Mouse (Mus musculus) heart, embryonic 11.5 days (tissue): ENCODE measurements around the gene Fnbp4. TPM values are rescaled to one million over a fixed set of nuclear protein-coding genes. Genes with fewer than 3 reads are reported as not detected.
A peak's percentile ranks its signal among the peaks of the same experiment; 100 is the strongest.

Experiments used
- ATAC-seq: fragments of 200-750 bp; cut with Nextera tagmentation; replicated peaks from 2 replicates; pipeline ENCODE4 v1.8.0; 2017; ENCODE audit warnings: moderate library complexity; ENCODE audit not compliant: insufficient number of reproducible peaks, low FRiP score, low TSS enrichment
- H3K27ac ChIP-seq: fragments of 300-500 bp; sonication (generic); 2 replicates; pipeline ENCODE4 v1.5.1; 2014; ENCODE audit warnings: mild to moderate bottlenecking, low read depth, low read length
- H3K27me3 ChIP-seq: fragments of 300-500 bp; sonication (generic); 2 replicates; pipeline ENCODE4 v1.6.1; 2014; ENCODE audit warnings: mild to moderate bottlenecking, low read length, mixed read lengths; ENCODE audit not compliant: control insufficient read depth, insufficient read depth
- H3K36me3 ChIP-seq: fragments of 300-500 bp; sonication (generic); 2 replicates; pipeline ENCODE4 v1.6.1; 2014; ENCODE audit warnings: mild to moderate bottlenecking, low read length, moderate library complexity, mixed read lengths; ENCODE audit not compliant: control insufficient read depth, insufficient read depth
- H3K4me1 ChIP-seq: fragments of 300-500 bp; sonication (generic); 2 replicates; pipeline ENCODE4 v1.6.1; 2014; ENCODE audit warnings: low read length; ENCODE audit not compliant: control insufficient read depth, insufficient read depth
- H3K4me2 ChIP-seq: fragments of 300-500 bp; sonication (generic); 2 replicates; pipeline ENCODE4 v1.6.1; 2014; ENCODE audit warnings: mild to moderate bottlenecking, moderate library complexity
- H3K4me3 ChIP-seq: fragments of 300-500 bp; sonication (generic); 2 replicates; pipeline ENCODE4 v1.5.1; 2014; ENCODE audit warnings: low read depth, low read length
- H3K9ac ChIP-seq: fragments of 300-500 bp; sonication (generic); 2 replicates; pipeline ENCODE4 v1.6.1; 2014; ENCODE audit warnings: mild to moderate bottlenecking, low read depth, low read length, moderate library complexity
- H3K9me3 ChIP-seq: fragments of 300-500 bp; sonication (generic); replicated peaks from 2 replicates; pipeline ENCODE4 v1.6.1; 2016; ENCODE audit warnings: low read length; ENCODE audit not compliant: control insufficient read depth
- WGBS: fragments of 180-500 bp; shearing (Covaris S2); extraction: QIAGEN DNeasy Blood & Tissue Kit; methylation state at CpG from one replicate; pipeline ENCODE4 v1.1.7; 2014; ENCODE audit not compliant: insufficient replicate concordance; 5-methylcytosine and 5-hydroxymethylcytosine counted together
- polyA plus RNA-seq: library from polyadenylated mRNA; unstranded; fragments of >200 nt; fragmentation: Nextera tagmentation; extraction: Ambion mirVana; gene quantifications from 2 replicates; pipeline ENCODE4 v1.2.1, GENCODE M21; 2014

Fnbp4 gene
- polyA plus RNA-seq, 1 experiment from 2014 or later, result 62.3 TPM

- Histone ChIP-seq H3K27ac (no peak overlapping the region), H3K4me2 (no peak overlapping the region), H3K4me1 (no peaks in the 10 kb centered on the region), H3K9ac (no peak overlapping the region), H3K4me3 (no peak overlapping the region), H3K9me3 (no peaks in the 10 kb centered on the region), H3K27me3 (no peaks in the 10 kb centered on the region), H3K36me3 (peaks cover 24% of the 10 kb centered on the region)
- WGBS, result 87% methylated on average over 3 of the region's 3 CpGs
- ATAC-seq, result no peak
These were observed 5.8 kb upstream of the Fnbp4 start for GRCm38 (mm10) chr2:90739327-90739726.

- no peak overlapping the region for H3K9ac ChIP-seq
- no peak overlapping the region for H3K4me3 ChIP-seq
- no peak for ATAC-seq
- H3K4me2 ChIP-seq, result no peak overlapping the region
- H3K9me3 ChIP-seq, result no peaks in the 10 kb centered on the region
- peaks cover 21% of the 10 kb centered on the region for H3K36me3 ChIP-seq
- no peaks in the 10 kb centered on the region for H3K4me1 ChIP-seq
- no peak overlapping the region for H3K27ac ChIP-seq
- 87% methylated on average over 5 of the region's 5 CpGs for WGBS
- H3K27me3 ChIP-seq, result no peaks in the 10 kb centered on the region
These were observed 5.2 kb upstream of the Fnbp4 start for GRCm38 (mm10) chr2:90739921-90740320.

- Histone ChIP-seq H3K36me3 (0 out of 2 replicates have a peak, but pooled peaks cover 4% of the 10 kb centered on the region), H3K27ac (peak overlapping the region; percentile 92), H3K4me3 (peak overlapping the region; percentile 87), H3K27me3 (no peaks in the 10 kb centered on the region), H3K4me1 (peaks cover 5% of the 10 kb centered on the region; the same call in 1 of the 2 replicates), H3K9me3 (no peaks in the 10 kb centered on the region), H3K4me2 (peak overlapping the region; percentile 65), H3K9ac (peak overlapping the region; percentile 67; the same call in 1 of the 2 replicates)
- no peak for ATAC-seq
- 53% methylated on average over 12 of the region's 12 CpGs for WGBS
These were observed 701 bp upstream of the Fnbp4 start for GRCm38 (mm10) chr2:90744285-90745052.

- peak; percentile 52 for ATAC-seq
- Histone ChIP-seq H3K27ac (peak overlapping the region; percentile 92), H3K4me2 (peak overlapping the region; percentile 92), H3K36me3 (peaks cover 10% of the 10 kb centered on the region; the same call in 1 of the 2 replicates), H3K9me3 (no peaks in the 10 kb centered on the region), H3K4me3 (peak overlapping the region; percentile 87), H3K4me1 (peaks cover 8% of the 10 kb centered on the region; the same call in 1 of the 2 replicates), H3K9ac (peak overlapping the region; percentile 92), H3K27me3 (no peaks in the 10 kb centered on the region)
- under 1% methylated on average over 54 of the region's 54 CpGs for WGBS
These were observed 769 bp downstream of the Fnbp4 start for GRCm38 (mm10) chr2:90745740-90746537.

- Histone ChIP-seq H3K4me1 (peaks cover 8% of the 10 kb centered on the region; the same call in 1 of the 2 replicates), H3K4me2 (peak overlapping the region; percentile 92), H3K36me3 (peaks cover 15% of the 10 kb centered on the region), H3K4me3 (peak overlapping the region; percentile 87), H3K27ac (peak overlapping the region; percentile 92), H3K9me3 (no peaks in the 10 kb centered on the region), H3K27me3 (no peaks in the 10 kb centered on the region), H3K9ac (peak overlapping the region; percentile 92)
- no peak for ATAC-seq
- WGBS, result 16% methylated on average over 4 of the region's 4 CpGs
These were observed 1.3 kb downstream of the Fnbp4 start for GRCm38 (mm10) chr2:90746538-90746865.

GRCm38 (mm10) chr2:90747131-90747530, 2.0 kb downstream of the Fnbp4 start:
- ATAC-seq, result no peak
- H3K4me2 ChIP-seq, result peak overlapping the region; percentile 92
- H3K27ac ChIP-seq, result no peak overlapping the region
- H3K36me3 ChIP-seq, result peaks cover 16% of the 10 kb centered on the region
- peak overlapping the region; percentile 87 for H3K4me3 ChIP-seq
- 92% methylated on average over 10 of the region's 10 CpGs for WGBS
- peak overlapping the region; percentile 92; the same call in 1 of the 2 replicates for H3K9ac ChIP-seq
- peaks cover 8% of the 10 kb centered on the region; the same call in 1 of the 2 replicates for H3K4me1 ChIP-seq
- H3K9me3 ChIP-seq, result no peaks in the 10 kb centered on the region
- H3K27me3 ChIP-seq, result no peaks in the 10 kb centered on the region

GRCm38 (mm10) chr2:90749676-90750459, 4.7 kb downstream of the Fnbp4 start:
- Histone ChIP-seq H3K4me1 (peaks cover 8% of the 10 kb centered on the region; the same call in 1 of the 2 replicates), H3K9me3 (no peaks in the 10 kb centered on the region), H3K4me2 (no peak overlapping the region), H3K9ac (no peak overlapping the region), H3K27ac (no peak overlapping the region), H3K36me3 (peaks cover 35% of the 10 kb centered on the region), H3K27me3 (no peaks in the 10 kb centered on the region), H3K4me3 (no peak overlapping the region)
- 76% methylated on average over 6 of the region's 6 CpGs for WGBS
- ATAC-seq, result no peak

- H3K4me1 ChIP-seq, result 0 out of 2 replicates have a peak, but pooled peaks cover 4% of the 10 kb centered on the region
- ATAC-seq, result no peak
- H3K9me3 ChIP-seq, result no peaks in the 10 kb centered on the region
- H3K4me3 ChIP-seq, result no peak overlapping the region
- no peak overlapping the region for H3K9ac ChIP-seq
- H3K36me3 ChIP-seq, result peaks cover 47% of the 10 kb centered on the region
- WGBS, result 92% methylated on average over 2 of the region's 2 CpGs
- H3K27ac ChIP-seq, result no peak overlapping the region
- H3K27me3 ChIP-seq, result no peaks in the 10 kb centered on the region
- H3K4me2 ChIP-seq, result no peak overlapping the region
These were observed 8.4 kb downstream of the Fnbp4 start for GRCm38 (mm10) chr2:90753565-90753964.
